Mouse (Mus musculus) intestine, embryonic 14.5 days (tissue): ENCODE measurements around the gene Ppp1r12b. TPM values are rescaled to one million over a fixed set of nuclear protein-coding genes. Genes with fewer than 3 reads are reported as not detected.

Experiments used
- ATAC-seq: fragments of 200-750 bp; cut with Nextera tagmentation; replicated peaks from 2 replicates; pipeline ENCODE4 v1.8.0; 2017; ENCODE audit warnings: low read depth, moderate number of reproducible peaks, moderate TSS enrichment, moderate library complexity; ENCODE audit not compliant: low FRiP score, low TSS enrichment
- DNase-seq: peaks from one replicate; pipeline ENCODE4 v3.0.0-alpha.2; 2018; ENCODE audit warnings: low spot score
- H3K27ac ChIP-seq: fragments of 300-500 bp; sonication (generic); 2 replicates; pipeline ENCODE4 v1.5.1; 2014; ENCODE audit warnings: low read depth, mild to moderate bottlenecking, control low read depth
- H3K27me3 ChIP-seq: fragments of 300-500 bp; sonication (generic); replicated peaks from 2 replicates; pipeline ENCODE4 v1.6.1; 2014; ENCODE audit warnings: low read length, control low read depth; ENCODE audit not compliant: control insufficient read depth, insufficient read depth
- H3K36me3 ChIP-seq: fragments of 300-500 bp; sonication (generic); 2 replicates; pipeline ENCODE4 v1.6.1; 2014; ENCODE audit warnings: low read length, control low read depth; ENCODE audit not compliant: control insufficient read depth, insufficient read depth
- H3K4me1 ChIP-seq: fragments of 300-500 bp; sonication (generic); replicated peaks from 2 replicates; pipeline ENCODE4 v1.6.1; 2014; ENCODE audit warnings: low read length, control low read depth, mixed read lengths; ENCODE audit not compliant: control insufficient read depth, insufficient read depth
- H3K4me2 ChIP-seq: fragments of 300-500 bp; sonication (generic); 2 replicates; pipeline ENCODE4 v1.6.1; 2014; ENCODE audit warnings: low read length
- H3K4me3 ChIP-seq: fragments of 300-500 bp; sonication (generic); 2 replicates; pipeline ENCODE4 v1.5.1; 2014; ENCODE audit warnings: low read depth, low read length, control low read depth, mixed read lengths
- H3K9ac ChIP-seq: fragments of 300-500 bp; sonication (generic); 2 replicates; pipeline ENCODE4 v1.6.1; 2014; ENCODE audit warnings: mild to moderate bottlenecking, low read length
- H3K9me3 ChIP-seq: fragments of 300-500 bp; sonication (generic); 2 replicates; pipeline ENCODE4 v1.6.1; 2016; ENCODE audit warnings: low read length, control low read depth; ENCODE audit not compliant: control insufficient read depth
- WGBS: fragments of 180-500 bp; shearing (Covaris S2); extraction: QIAGEN DNeasy Blood & Tissue Kit; methylation state at CpG from one replicate; pipeline ENCODE4 v1.1.7; 2014; 5-methylcytosine and 5-hydroxymethylcytosine counted together
- polyA plus RNA-seq: library from polyadenylated mRNA; unstranded; fragments of >200 nt; fragmentation: Nextera tagmentation; extraction: Ambion mirVana; gene quantifications from 2 replicates; pipeline ENCODE4 v1.2.1, GENCODE M21; 2014

The Ppp1r12b gene
- polyA plus RNA-seq, 1 experiment from 2014 or later, result 34.0 TPM

DNA sequence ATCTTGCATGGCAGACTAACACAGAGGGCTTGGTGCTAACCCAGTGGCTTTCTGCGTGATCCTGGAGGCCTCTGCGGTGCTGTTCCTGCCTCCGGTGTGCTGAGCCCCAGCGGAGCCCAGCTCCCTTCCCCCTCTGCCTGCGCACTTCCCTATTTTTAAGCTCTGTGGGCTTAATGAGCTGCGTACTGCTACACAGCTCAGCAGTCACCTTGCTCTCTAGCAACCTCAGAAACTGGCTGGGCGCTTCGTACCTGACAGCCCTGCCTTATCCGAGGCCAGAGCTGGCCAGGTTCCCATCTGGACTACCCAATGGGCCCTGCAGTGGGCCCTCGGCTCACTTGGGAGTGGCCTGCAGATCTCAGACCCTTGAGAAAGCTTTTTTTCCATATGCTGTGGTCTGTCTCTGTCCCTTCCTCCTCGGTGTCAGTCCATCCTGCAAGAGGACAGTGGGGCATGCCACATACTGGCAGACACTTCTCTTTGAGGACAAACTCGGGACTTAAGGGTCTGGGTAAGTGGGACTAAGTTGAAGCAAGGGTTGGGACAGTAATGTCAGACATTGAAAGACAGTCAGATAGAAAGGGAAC lies 235.9 kb downstream of the Ppp1r12b start:
- no peak overlapping the region for H3K4me3 ChIP-seq
- 77% methylated on average over 12 of the region's 12 CpGs for WGBS
- DNase-seq (no peak), ATAC-seq (no peak)
- no peak overlapping the region for H3K4me2 ChIP-seq
- H3K9ac ChIP-seq, result no peak overlapping the region
- H3K4me1 ChIP-seq, result no peaks in the 10 kb centered on the region
- no peak overlapping the region for H3K27ac ChIP-seq
- no peaks in the 10 kb centered on the region for H3K9me3 ChIP-seq
- no peaks in the 10 kb centered on the region for H3K36me3 ChIP-seq
- no peaks in the 10 kb centered on the region for H3K27me3 ChIP-seq

DNA sequence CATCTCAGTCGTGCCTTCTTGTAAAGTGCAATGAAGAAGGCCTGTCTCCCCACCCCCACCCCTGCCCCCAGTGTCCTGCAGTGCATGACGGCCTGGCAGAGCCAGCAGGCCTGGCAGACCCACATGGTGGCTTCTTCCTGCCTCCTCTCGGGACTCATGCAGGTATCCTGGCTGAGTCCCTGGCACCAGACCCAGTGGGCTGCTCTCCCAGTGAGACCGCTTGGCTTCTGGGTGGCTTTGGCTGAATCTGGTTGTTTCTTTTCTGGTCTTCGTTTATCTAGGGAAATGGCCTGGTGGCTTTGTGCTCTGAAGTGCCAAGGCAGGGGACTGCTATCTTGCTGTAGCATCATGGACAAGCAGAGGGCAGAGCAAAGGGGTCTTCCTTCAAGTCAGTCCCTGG lies 240.7 kb downstream of the Ppp1r12b start:
- no peak overlapping the region for H3K27ac ChIP-seq
- no peak for DNase-seq
- no peak for ATAC-seq
- H3K9me3 ChIP-seq, result no peaks in the 10 kb centered on the region
- no peaks in the 10 kb centered on the region for H3K36me3 ChIP-seq
- H3K4me3 ChIP-seq, result no peak overlapping the region
- 0 out of 2 replicates have a peak, but pooled peaks cover 3% of the 10 kb centered on the region for H3K4me1 ChIP-seq
- no peaks in the 10 kb centered on the region for H3K27me3 ChIP-seq
- H3K9ac ChIP-seq, result no peak overlapping the region
- no peak overlapping the region for H3K4me2 ChIP-seq
- 59% methylated on average over 5 of the region's 5 CpGs for WGBS

DNA sequence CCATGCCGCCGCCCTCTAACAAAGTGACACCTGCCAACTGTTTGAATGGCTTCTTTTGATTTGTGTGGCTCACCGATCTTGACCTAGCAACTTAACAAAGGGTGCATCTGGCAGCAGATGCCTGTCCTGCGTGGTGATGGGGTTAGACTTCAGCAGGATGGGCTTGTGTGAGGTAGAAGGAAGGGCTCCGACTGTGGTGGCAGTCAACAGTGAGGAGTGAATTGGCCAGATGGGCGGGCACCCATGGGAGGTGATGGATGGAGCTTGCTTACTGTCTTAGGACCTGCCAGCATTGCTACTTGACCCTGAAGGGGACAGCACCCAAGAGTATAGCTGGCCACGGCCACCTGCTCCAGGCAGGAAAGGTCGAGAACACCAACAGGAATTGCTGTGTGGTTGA lies 241.6 kb downstream of the Ppp1r12b start:
- no peak overlapping the region for H3K27ac ChIP-seq
- no peak overlapping the region for H3K4me2 ChIP-seq
- no peak overlapping the region for H3K4me3 ChIP-seq
- H3K9ac ChIP-seq, result no peak overlapping the region
- no peaks in the 10 kb centered on the region for H3K9me3 ChIP-seq
- DNase-seq (no peak), ATAC-seq (no peak)
- 0 out of 2 replicates have a peak, but pooled peaks cover 5% of the 10 kb centered on the region for H3K4me1 ChIP-seq
- H3K36me3 ChIP-seq, result no peaks in the 10 kb centered on the region
- 69% methylated on average over 8 of the region's 8 CpGs for WGBS
- H3K27me3 ChIP-seq, result peaks cover 4% of the 10 kb centered on the region; the same call in 1 of the 2 replicates

DNA sequence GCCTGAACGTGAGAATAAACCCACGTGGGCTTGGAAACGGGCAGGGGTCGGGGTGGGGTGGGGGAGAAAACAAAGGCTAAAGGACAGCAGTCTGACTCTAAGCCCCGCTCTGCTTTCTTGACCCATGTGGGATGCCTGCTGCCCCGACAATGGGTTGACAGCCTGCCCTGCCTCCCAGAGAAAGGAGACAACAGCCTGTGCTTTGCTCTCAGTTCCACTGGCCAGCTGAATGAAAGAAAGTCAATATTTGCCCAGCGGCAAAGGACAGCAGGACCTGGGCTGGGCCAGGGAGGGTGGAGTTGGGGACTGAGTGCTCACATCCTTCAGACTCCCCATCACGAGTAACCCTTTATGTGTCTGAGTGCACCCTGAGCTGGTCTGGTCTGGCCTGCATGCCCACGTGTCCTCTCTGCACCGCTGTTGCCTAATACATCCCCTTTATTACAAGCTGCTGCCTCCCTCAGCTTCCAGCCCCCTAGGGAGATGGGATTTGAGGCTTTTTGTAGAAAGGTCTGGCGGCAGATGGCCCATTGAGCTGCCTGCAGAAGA lies 242.2 kb downstream of the Ppp1r12b start:
- DNase-seq (no peak), ATAC-seq (0 out of 2 replicates have a peak, but pooled peaks have one; percentile 33)
- 38% methylated on average over 11 of the region's 11 CpGs for WGBS
- Histone ChIP-seq H3K4me3 (no peak overlapping the region), H3K9me3 (no peaks in the 10 kb centered on the region), H3K4me1 (peaks cover 5% of the 10 kb centered on the region; the same call in 1 of the 2 replicates), H3K27ac (no peak overlapping the region), H3K9ac (no peak overlapping the region), H3K4me2 (no peak overlapping the region), H3K27me3 (peaks cover 6% of the 10 kb centered on the region; the same call in 1 of the 2 replicates), H3K36me3 (no peaks in the 10 kb centered on the region)

DNA sequence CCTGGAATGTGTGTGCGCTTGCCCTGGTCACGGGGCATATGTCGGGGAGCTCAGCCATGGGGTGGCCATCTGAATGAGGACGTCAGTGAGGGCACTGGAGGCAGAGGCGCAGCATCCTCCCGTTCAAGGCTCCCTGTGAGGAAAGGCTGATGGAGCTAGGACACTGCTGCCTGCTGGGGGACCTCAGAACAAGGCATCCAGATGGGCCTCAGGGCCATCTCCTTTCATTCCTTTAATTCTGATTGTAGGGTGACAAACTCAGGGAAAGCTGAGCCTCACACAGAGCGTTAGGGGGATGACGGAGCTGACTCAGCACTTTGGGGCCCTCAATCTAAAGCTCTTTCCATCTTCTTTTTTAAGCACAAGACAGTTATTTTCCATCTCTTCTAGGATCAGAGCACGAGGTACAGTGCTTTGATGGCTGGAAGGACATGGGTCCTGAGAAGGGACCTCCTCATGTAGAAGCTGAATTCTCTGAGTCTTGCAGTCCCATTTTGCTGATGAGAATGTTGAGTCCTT lies 242.9 kb downstream of the Ppp1r12b start:
- 82% methylated on average over 9 of the region's 9 CpGs for WGBS
- peaks cover 5% of the 10 kb centered on the region; the same call in 1 of the 2 replicates for H3K4me1 ChIP-seq

DNA sequence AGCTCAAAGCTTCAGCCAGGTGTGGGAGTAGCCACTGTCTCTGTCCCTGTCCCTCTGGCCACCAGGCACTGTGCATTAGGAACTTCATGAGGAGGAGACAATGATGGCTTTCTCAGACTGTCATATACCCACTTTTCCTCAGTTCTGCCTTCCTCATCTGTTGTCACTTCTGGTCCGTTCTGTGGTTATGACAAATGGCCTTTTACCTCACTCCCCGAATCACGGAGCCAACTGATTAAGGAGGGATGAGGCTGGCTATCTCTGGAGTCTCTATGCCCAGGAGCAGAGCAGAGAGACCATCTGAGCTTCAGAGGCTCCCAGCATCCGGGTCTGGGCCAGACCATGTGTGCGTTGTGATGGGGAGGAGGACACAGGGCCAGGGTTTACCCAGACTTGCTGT lies 244.1 kb downstream of the Ppp1r12b start:
- no peaks in the 10 kb centered on the region for H3K36me3 ChIP-seq
- no peaks in the 10 kb centered on the region for H3K9me3 ChIP-seq
- no peak overlapping the region for H3K27ac ChIP-seq
- no peak overlapping the region for H3K4me2 ChIP-seq
- H3K27me3 ChIP-seq, result peaks cover 10% of the 10 kb centered on the region; the same call in 1 of the 2 replicates
- no peak overlapping the region for H3K9ac ChIP-seq
- peaks cover 5% of the 10 kb centered on the region; the same call in 1 of the 2 replicates for H3K4me1 ChIP-seq
- DNase-seq (no peak), ATAC-seq (no peak)
- H3K4me3 ChIP-seq, result no peak overlapping the region
- 63% methylated on average over 5 of the region's 5 CpGs for WGBS

More for the DNA sequence above, 242.9 kb downstream of the Ppp1r12b start:
- Histone ChIP-seq H3K4me3 (no peak overlapping the region), H3K4me2 (no peak overlapping the region), H3K9me3 (no peaks in the 10 kb centered on the region), H3K36me3 (no peaks in the 10 kb centered on the region), H3K9ac (no peak overlapping the region), H3K27ac (no peak overlapping the region), H3K27me3 (peaks cover 6% of the 10 kb centered on the region; the same call in 1 of the 2 replicates)
- no peak for ATAC-seq
- DNase-seq, result no peak

DNA sequence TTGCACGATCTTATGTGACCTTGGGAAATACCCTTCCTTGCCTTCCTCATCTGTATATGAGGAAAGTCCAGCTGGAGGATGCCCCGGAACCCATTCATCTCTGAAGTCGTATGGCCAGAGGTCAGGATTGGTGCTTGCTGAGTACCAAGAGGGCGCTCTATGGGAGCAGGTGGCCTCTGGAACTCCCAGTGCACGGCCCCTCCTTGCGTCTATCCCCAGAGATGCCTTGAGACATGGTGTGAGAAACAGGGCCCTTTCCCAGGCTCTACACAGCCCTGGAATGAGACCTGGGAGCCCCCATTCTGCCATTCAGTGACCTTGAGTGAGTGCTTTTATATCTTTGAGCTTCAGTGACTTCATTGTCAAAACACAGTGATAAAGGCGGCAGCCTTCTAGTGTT lies 244.7 kb downstream of the Ppp1r12b start:
- DNase-seq (no peak), ATAC-seq (no peak)
- H3K4me1 ChIP-seq, result peaks cover 5% of the 10 kb centered on the region; the same call in 1 of the 2 replicates
- no peak overlapping the region for H3K27ac ChIP-seq
- no peak overlapping the region for H3K9ac ChIP-seq
- 73% methylated on average over 7 of the region's 7 CpGs for WGBS
- no peak overlapping the region for H3K4me2 ChIP-seq
- H3K9me3 ChIP-seq, result no peaks in the 10 kb centered on the region
- no peaks in the 10 kb centered on the region for H3K36me3 ChIP-seq
- H3K27me3 ChIP-seq, result peaks cover 10% of the 10 kb centered on the region; the same call in 1 of the 2 replicates
- H3K4me3 ChIP-seq, result no peak overlapping the region

DNA sequence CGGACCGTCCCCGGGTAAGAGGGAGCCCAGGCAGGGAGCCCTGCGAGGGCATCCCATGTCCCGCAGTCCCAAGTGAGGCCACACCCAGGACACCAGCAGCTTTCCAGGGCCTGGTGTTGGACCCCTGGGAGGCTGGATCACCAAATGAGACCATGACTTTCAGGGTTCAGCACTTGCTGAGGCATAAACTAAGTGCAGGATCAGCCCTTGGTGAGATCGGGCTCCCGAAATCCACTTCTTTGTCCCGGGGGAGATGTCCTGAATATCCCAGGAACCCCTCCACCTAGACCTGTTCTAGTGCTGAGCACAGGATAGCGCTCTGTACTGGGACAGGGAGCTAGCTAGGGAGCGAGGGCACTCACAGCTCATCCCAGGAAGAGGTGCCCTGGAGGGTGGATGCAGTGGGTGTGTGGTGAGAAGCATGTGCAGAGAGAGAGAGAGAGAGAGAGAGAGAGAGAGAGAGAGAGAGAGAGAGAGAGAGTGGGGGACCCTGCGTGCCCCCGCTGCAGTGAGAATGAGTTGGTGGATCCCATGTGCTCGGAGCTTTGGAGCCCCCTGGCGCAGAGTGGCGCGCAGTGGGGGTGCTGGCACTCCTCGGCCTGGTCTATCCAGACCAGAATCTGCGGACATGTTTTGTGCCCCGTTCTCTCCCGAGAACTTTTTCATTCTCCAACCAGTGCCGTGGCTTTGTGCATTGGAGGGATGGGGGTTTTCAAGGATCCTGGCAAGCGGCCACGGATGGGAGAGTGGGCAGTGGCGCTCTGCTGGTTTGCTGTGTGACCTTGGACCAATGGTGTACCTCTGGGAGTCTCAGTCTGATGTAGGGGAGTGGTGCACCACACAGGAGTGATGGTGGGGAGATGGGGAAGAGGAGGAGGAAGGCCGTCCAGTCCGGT lies 246.1 kb downstream of the Ppp1r12b start:
- no peak overlapping the region for H3K27ac ChIP-seq
- no peak for ATAC-seq
- peaks cover 10% of the 10 kb centered on the region; the same call in 1 of the 2 replicates for H3K27me3 ChIP-seq
- H3K4me1 ChIP-seq, result peaks cover 10% of the 10 kb centered on the region
- H3K4me2 ChIP-seq, result peak overlapping the region; percentile 61
- H3K9ac ChIP-seq, result peak overlapping the region; percentile 52
- no peaks in the 10 kb centered on the region for H3K9me3 ChIP-seq
- DNase-seq, result no peak
- H3K36me3 ChIP-seq, result no peaks in the 10 kb centered on the region
- 24% methylated on average over 26 of the region's 26 CpGs for WGBS
- peak overlapping the region; percentile 50 for H3K4me3 ChIP-seq
